Mouse (Mus musculus) stomach, embryonic 16.5 days (tissue): ENCODE measurements at regions not wholly inside any gene's neighbourhood (a gene's known extent, or its start where the extent isn't known, plus 50 kb on each side); places are given as distances from the start of the nearest gene placed in this dataset.

Experiments
- ATAC-seq: fragments of 200-750 bp; cut with Nextera tagmentation; 2 replicates; pipeline ENCODE4 v1.8.0; 2017; ENCODE audit warnings: moderate number of reproducible peaks, moderate TSS enrichment; ENCODE audit not compliant: insufficient read depth, low FRiP score
- H3K27ac ChIP-seq: fragments of 300-500 bp; sonication (generic); 2 replicates; pipeline ENCODE4 v1.5.1; 2014; ENCODE audit warnings: low read length
- H3K27me3 ChIP-seq: fragments of 300-500 bp; sonication (generic); 2 replicates; pipeline ENCODE4 v1.6.1; 2014; ENCODE audit warnings: low read length, control low read depth, mixed read lengths; ENCODE audit not compliant: control insufficient read depth, insufficient read depth
- H3K36me3 ChIP-seq: fragments of 300-500 bp; sonication (generic); 2 replicates; pipeline ENCODE4 v1.6.1; 2014; ENCODE audit warnings: low read length; ENCODE audit not compliant: control insufficient read depth, insufficient read depth
- H3K4me1 ChIP-seq: fragments of 300-500 bp; sonication (generic); 2 replicates; pipeline ENCODE4 v1.6.1; 2014; ENCODE audit warnings: low read length, control low read depth, mixed read lengths; ENCODE audit not compliant: control insufficient read depth, insufficient read depth
- H3K4me2 ChIP-seq: fragments of 300-500 bp; sonication (generic); 2 replicates; pipeline ENCODE4 v1.6.1; 2014; ENCODE audit warnings: low read depth, low read length, mixed read lengths
- H3K4me3 ChIP-seq: fragments of 300-500 bp; sonication (generic); replicated peaks from 2 replicates; pipeline ENCODE4 v1.5.1; 2014; ENCODE audit warnings: mild to moderate bottlenecking, low read length
- H3K9ac ChIP-seq: fragments of 300-500 bp; sonication (generic); 2 replicates; pipeline ENCODE4 v1.6.1; 2014; ENCODE audit warnings: low read length
- H3K9me3 ChIP-seq: fragments of 300-500 bp; sonication (generic); replicated peaks from 2 replicates; pipeline ENCODE4 v1.6.1; 2016; ENCODE audit warnings: low read length, control low read depth; ENCODE audit not compliant: control insufficient read depth
- WGBS: fragments of 180-500 bp; shearing (Covaris S2); extraction: QIAGEN DNeasy Blood & Tissue Kit; methylation state at CpG from one replicate; pipeline ENCODE4 v1.1.7; 2014; 5-methylcytosine and 5-hydroxymethylcytosine counted together

DNA sequence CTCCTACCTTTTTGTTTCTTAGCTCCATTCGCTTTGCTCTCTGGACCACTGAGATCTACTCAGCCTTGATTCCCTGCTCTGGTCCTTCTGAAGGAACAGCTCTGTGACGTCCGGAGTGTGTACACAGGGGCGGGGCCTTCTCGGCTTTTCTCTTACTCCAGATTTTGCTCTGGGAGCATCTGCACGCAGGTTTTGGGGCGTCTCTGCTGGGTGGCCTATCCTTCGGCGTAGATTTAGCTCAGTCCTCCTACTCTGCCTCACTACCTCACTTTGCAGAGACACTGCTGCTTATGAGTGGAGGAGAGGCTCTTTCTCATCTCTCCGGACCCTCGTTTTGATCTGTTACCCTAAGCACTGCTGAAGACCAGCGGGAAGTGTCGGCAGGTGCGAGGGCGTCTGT is 161.4 kb downstream of the Nucb2 start:
- Histone ChIP-seq H3K4me2 (no peak overlapping the region), H3K27ac (no peak overlapping the region), H3K9ac (no peak overlapping the region), H3K36me3 (no peaks in the 10 kb centered on the region), H3K9me3 (no peaks in the 10 kb centered on the region), H3K4me1 (no peaks in the 10 kb centered on the region), H3K4me3 (no peak overlapping the region), H3K27me3 (no peaks in the 10 kb centered on the region)
- WGBS = 80% methylated on average over 15 of the region's 15 CpGs
- no peak for ATAC-seq

DNA sequence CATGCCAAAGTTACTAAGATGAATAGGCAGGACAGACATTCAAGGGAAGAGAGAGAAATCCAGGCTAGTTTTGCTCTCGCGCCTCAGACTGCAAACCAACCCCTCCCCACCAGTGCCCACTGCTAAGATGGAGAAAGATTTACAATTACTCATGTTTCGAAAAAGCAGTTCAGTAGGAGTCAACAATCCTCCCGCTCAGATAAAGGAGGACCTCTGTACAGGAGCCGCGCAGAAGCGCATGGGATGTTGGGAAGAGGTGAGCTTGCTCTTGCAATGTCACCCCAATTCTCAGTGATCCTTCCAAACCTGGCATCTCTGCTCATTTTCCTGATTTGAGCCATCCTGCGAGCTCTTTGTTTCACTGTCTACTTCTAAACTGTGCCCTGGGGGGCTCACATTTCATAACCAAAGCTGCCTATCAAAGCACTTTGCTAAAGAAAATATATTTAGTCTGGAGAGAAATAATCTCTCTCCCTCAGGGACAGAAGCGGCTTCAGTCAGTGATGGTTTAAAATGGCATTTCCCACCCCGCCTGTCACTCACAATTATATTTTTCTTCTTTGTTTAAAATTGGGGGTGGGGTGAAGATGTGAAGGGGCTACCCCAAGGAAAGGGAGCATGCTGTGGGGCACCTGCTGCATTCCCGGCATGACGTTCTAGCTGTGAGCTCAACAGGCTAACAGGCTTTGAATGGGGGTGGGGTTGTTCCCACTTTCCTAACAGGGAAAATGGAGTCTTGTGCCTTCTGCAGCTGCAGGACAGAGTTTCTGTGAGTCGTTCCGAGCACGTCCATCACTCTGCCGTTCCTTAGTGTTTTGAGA is 170.2 kb downstream of the Nucb2 start:
- Histone ChIP-seq H3K36me3 (no peaks in the 10 kb centered on the region), H3K4me1 (peaks cover 6% of the 10 kb centered on the region; the same call in 1 of the 2 replicates), H3K27me3 (no peaks in the 10 kb centered on the region), H3K27ac (no peak overlapping the region), H3K9me3 (no peaks in the 10 kb centered on the region), H3K9ac (no peak overlapping the region), H3K4me2 (no peak overlapping the region), H3K4me3 (no peak overlapping the region)
- no peak for ATAC-seq
- WGBS = 34% methylated on average over 16 of the region's 16 CpGs

DNA sequence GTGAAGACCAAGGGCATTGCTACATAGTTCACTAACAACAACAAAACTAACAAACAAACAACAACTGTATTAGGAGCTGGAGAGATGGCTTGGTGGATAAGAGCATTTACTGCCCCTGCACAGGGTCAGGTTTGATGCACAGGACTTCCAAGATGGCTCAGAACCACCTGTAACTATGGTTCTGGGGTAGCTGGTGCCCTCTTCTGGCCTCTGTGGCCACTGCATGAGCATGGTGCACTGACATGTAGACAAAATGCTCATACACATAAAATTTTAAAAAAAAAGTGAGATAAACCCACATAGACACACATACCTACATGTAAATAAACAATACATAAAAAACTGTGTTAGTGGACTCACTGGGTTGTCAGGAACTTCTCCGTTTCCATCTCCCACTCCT is 172.5 kb downstream of the Nucb2 start:
- no peak for ATAC-seq
- H3K9ac ChIP-seq = no peak overlapping the region

DNA sequence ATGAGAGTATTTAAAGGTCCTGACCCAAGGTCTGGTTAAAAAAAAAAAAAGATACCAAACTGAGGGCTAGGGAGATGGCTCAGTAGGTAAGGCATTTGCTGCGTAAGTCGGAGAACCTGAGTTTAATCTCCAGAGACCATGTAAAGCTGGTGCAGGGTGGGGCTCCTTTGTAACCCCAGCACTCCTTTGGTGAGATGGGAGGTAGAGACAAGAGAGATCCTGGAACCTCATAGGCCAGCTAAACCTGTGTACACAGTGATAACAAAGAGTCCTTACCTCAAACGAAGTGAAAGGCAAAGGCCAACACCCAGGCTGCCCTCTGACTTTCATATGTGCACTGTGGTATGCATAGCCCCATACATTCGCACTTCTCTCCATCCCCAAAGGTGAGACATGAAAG is 175.0 kb downstream of the Nucb2 start:
- Histone ChIP-seq H3K36me3 (no peaks in the 10 kb centered on the region), H3K4me2 (no peak overlapping the region), H3K9ac (no peak overlapping the region), H3K4me1 (peaks cover 4% of the 10 kb centered on the region; the same call in 1 of the 2 replicates), H3K27me3 (no peaks in the 10 kb centered on the region), H3K4me3 (no peak overlapping the region), H3K27ac (no peak overlapping the region), H3K9me3 (no peaks in the 10 kb centered on the region)
- 59% methylated on average over 4 of the region's 4 CpGs for WGBS
- peak; percentile 68; the same call in 1 of the 2 replicates for ATAC-seq

More for the DNA sequence above, 172.5 kb downstream of the Nucb2 start:
- Histone ChIP-seq H3K36me3 (no peaks in the 10 kb centered on the region), H3K4me3 (no peak overlapping the region), H3K4me2 (no peak overlapping the region), H3K9me3 (no peaks in the 10 kb centered on the region), H3K4me1 (peaks cover 6% of the 10 kb centered on the region; the same call in 1 of the 2 replicates), H3K27me3 (no peaks in the 10 kb centered on the region), H3K27ac (no peak overlapping the region)
- 77% methylated on average over 1 of the region's 1 CpGs for WGBS

DNA sequence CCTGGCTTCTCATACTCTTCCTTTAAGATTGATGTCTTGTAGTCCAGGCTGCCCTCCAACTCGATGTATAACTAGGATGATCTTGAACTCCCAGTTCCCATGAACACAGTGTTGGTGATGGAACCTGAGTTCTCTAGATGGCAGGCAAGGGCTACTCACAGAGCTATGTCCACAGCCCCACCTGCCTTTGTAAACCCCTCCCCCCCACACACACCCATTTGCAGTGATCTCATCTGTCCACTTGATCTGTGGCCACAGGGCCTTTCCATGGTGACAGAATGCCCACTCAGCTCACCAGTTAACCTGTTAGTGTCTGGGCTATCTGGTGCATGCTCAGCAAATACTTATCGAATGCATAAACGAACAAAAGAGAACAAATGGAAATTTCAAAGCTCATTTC is 176.4 kb downstream of the Nucb2 start:
- Histone ChIP-seq H3K36me3 (no peaks in the 10 kb centered on the region), H3K27ac (no peak overlapping the region), H3K9me3 (no peaks in the 10 kb centered on the region), H3K27me3 (no peaks in the 10 kb centered on the region), H3K4me1 (no peaks in the 10 kb centered on the region), H3K4me3 (no peak overlapping the region), H3K4me2 (no peak overlapping the region), H3K9ac (no peak overlapping the region)
- WGBS = 55% methylated on average over 3 of the region's 3 CpGs
- ATAC-seq = peak; percentile 43; the same call in 1 of the 2 replicates

DNA sequence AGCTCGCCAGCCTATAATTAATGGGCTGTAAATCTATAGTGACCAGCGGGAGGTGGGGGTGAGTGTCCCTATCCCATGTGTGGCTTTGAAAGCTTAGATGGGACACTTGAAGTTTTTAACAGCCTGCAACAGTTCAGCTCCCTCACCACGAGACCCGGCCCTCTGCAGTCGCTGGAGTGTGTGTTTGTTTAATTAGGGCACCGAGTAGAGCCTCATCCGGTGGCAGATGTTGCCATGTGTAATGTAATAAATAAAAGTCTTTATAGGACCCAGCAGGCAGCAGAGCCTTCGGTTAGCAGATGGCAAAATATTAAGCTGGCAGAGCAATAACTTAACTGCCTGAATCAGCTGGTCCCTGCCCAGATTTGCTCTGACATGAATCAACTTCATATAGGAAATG is 177.1 kb downstream of the Nucb2 start:
- Histone ChIP-seq H3K36me3 (no peaks in the 10 kb centered on the region), H3K4me3 (no peak overlapping the region), H3K9me3 (no peaks in the 10 kb centered on the region), H3K27me3 (no peaks in the 10 kb centered on the region), H3K27ac (no peak overlapping the region), H3K9ac (no peak overlapping the region), H3K4me1 (no peaks in the 10 kb centered on the region), H3K4me2 (no peak overlapping the region)
- 17% methylated on average over 8 of the region's 8 CpGs for WGBS
- no peak for ATAC-seq

DNA sequence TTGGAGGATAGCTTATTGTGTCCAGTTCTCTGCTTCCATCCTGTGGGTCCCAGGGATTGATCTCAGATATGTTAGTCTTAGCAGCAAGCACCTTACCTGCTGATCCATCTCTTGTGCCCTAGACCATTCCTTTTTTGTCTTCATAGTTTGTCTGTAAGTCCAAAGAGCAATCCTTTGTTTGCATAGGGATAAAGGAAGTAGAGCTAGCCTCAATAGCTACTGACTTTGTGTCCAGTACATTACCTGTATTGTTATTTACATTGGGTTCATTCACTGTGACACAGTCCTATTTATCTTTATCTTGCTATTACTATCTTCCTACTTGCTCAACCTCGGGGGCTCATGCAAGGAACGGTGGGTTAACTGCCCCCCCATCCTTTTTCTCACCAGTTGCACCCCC is 196.2 kb downstream of the Nucb2 start:
- Histone ChIP-seq H3K27ac (no peak overlapping the region), H3K9ac (no peak overlapping the region), H3K4me1 (no peaks in the 10 kb centered on the region), H3K4me3 (no peak overlapping the region), H3K36me3 (no peaks in the 10 kb centered on the region), H3K27me3 (no peaks in the 10 kb centered on the region), H3K9me3 (no peaks in the 10 kb centered on the region), H3K4me2 (no peak overlapping the region)
- ATAC-seq = no peak
- 57% methylated on average over 2 of the region's 2 CpGs for WGBS

DNA sequence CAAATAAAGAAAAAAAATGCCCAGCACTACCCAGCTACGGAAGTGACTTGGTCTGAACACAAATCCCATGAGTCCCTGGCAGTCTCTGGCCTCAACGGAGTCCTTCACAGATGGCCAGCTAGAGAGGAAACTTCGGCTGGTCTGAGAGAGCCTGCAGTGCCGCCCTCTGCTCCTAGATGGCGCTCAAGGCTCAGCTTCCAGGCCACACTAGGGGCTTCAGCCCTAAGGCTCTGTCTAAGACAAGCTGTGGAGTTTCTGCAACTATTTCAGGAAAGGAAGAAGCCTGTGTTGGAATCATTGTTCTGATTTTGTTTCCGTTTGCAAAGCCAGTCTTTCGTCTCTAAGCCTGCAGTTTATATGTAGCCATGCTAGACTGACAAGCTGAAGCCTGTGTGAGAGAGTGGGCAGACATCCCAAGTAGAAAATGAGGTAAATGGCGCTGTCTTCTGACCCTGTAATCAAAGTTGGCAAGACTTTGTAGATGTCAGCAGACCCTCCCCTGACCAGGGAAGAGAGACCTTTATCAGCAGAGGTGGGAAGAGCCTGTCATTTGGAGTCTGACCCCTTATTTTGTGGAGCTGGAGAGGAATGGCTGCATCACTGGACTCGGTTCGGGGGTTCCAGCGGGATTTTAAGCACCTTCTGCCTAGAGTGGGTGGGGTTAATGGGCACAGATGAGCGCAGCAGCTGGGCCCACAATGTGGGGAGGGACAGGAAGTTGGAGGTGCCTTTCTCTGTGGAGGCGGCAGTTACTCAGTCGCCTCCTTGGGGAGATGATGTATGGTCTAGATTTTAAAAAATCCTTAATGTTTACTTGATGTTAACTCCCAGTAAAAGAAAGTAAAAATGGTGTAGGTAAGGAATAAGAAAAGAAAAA is 197.5 kb downstream of the Nucb2 start:
- H3K4me3 ChIP-seq = no peak overlapping the region
- ATAC-seq = peak; percentile 50; the same call in 1 of the 2 replicates
- H3K27me3 ChIP-seq = no peaks in the 10 kb centered on the region
- H3K9me3 ChIP-seq = peaks cover 4% of the 10 kb centered on the region; the same call in 1 of the 2 replicates
- no peaks in the 10 kb centered on the region for H3K4me1 ChIP-seq
- no peak overlapping the region for H3K4me2 ChIP-seq
- WGBS = 33% methylated on average over 14 of the region's 14 CpGs
- H3K36me3 ChIP-seq = no peaks in the 10 kb centered on the region
- H3K9ac ChIP-seq = peak overlapping the region; percentile 5; the same call in 1 of the 2 replicates
- no peak overlapping the region for H3K27ac ChIP-seq

DNA sequence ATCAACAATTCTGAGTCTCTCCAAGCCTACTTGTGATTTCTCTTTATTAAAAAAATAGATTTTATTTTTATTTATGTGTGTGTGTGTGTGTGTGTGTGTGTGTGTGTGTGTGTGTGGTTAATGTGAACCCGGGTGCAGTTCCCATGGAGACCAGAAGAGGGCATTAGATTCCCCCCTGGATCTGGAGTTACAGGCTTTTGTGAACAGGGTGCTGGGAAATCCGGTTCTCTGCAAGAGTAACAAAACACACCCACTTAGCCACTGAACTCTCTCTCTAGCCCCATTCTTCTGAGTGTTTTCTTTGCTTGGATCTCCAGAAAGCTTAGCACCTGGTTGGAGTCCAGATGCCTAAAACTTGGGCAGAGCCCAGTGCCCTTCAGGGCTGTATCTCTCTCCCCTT is 198.4 kb downstream of the Nucb2 start:
- H3K27ac ChIP-seq = no peak overlapping the region
- no peak for ATAC-seq
- H3K27me3 ChIP-seq = no peaks in the 10 kb centered on the region
- 86% methylated on average over 2 of the region's 2 CpGs for WGBS
- H3K36me3 ChIP-seq = no peaks in the 10 kb centered on the region
- no peak overlapping the region for H3K9ac ChIP-seq
- peaks cover 4% of the 10 kb centered on the region; the same call in 1 of the 2 replicates for H3K9me3 ChIP-seq
- no peak overlapping the region for H3K4me3 ChIP-seq
- H3K4me1 ChIP-seq = no peaks in the 10 kb centered on the region
- H3K4me2 ChIP-seq = no peak overlapping the region
